Mouse (Mus musculus): ENCODE measurements around the gene Bach2. TPM values are rescaled to one million over a fixed set of nuclear protein-coding genes. Genes with fewer than 3 reads are reported as not detected.
A peak's percentile ranks its signal among the peaks of the same experiment; 100 is the strongest.

Bach2 gene
- polyA plus RNA-seq, 1 experiment from 2014 or later: 27.4 TPM

DNA sequence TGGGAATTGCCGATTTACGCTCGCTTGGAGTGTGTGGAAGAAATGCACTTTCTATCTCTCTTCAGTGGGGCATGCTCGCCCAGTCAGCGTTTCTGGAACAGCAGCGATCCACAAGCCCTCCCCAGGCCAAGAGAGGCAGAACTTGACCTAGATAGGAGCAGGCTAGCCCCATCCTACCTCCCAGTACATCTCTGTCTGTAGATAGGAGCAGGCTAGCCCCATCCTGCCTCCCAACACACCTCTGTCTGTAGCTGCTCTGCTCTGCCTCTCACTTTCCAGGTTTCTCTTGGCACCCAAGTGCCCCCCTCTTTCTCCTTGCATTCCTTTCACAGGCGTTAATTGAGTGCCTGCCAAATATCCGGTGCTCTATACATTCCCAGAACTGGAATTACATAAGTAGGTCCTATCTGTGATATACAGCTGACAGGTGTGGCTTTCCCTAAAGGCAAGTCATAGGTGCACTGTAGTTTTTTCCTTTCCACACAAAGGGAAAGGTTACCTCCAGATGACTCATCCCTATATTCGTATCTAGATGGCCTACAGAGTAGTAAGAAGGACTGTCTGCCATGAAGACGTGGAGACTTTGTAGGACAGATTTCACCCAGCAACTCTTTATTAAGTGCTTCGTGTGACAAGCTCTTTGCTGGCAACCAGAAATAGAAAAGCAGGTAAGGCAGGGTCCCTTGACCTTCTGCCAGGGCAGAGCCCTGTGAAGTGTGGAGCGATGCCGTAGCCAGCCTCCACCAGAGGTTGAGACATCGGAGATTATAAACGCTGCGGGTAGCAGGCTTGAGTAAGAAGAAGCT, 137.3 kb downstream of the Bach2 start:
- no peak overlapping the region for H3K4me3 ChIP-seq
- no peaks in the 10 kb centered on the region for H3K27me3 ChIP-seq
- H3K4me2 ChIP-seq: no peak overlapping the region
- H3K9me3 ChIP-seq: no peaks in the 10 kb centered on the region
- no peak overlapping the region for H3K27ac ChIP-seq (replicated peaks)
- no peak overlapping the region for H3K9ac ChIP-seq
- H3K36me3 ChIP-seq: no peaks in the 10 kb centered on the region
- 80% methylated on average over 16 of the region's 16 CpGs for WGBS
- ATAC-seq (ENCODE audit: low FRiP score, low read depth): no peak
- peaks cover 51% of the 10 kb centered on the region for H3K4me1 ChIP-seq (replicated peaks)

GRCm38 (mm10) chr4:32376527-32376948, 137.9 kb downstream of the Bach2 start:
- Histone ChIP-seq H3K27ac (replicated peaks) (no peak overlapping the region), H3K4me1 (replicated peaks) (peaks cover 52% of the 10 kb centered on the region), H3K9me3 (no peaks in the 10 kb centered on the region), H3K27me3 (no peaks in the 10 kb centered on the region), H3K4me3 (no peak overlapping the region), H3K36me3 (no peaks in the 10 kb centered on the region), H3K4me2 (no peak overlapping the region), H3K9ac (no peak overlapping the region)
- ATAC-seq (ENCODE audit: low FRiP score, low read depth): no peak
- 76% methylated on average over 6 of the region's 6 CpGs for WGBS

DNA sequence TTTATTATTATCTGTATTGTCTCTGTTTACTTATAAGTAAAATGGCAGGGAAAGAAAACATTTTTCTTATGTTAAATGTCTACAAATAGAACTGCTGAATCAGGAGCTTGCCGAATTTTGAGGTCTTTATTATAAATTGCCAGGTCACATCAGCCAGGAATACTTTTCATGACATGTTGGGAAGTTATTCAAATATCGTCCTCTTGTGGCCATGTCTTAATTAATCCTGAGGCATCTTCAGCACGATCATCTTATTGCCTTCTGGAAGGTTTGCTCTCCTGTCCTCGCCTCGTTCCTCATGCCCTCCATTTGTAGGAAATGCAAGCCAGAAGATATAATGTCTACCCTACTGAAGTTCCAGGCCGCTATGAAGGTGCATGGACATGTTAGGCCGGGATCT, 140.5 kb downstream of the Bach2 start:
- Histone ChIP-seq H3K27me3 (no peaks in the 10 kb centered on the region), H3K36me3 (no peaks in the 10 kb centered on the region), H3K4me1 (replicated peaks) (peaks cover 39% of the 10 kb centered on the region), H3K27ac (replicated peaks) (no peak overlapping the region), H3K4me3 (no peak overlapping the region), H3K9ac (no peak overlapping the region), H3K4me2 (no peak overlapping the region), H3K9me3 (no peaks in the 10 kb centered on the region)
- ATAC-seq (ENCODE audit: low FRiP score, low read depth): no peak
- 79% methylated on average over 7 of the region's 7 CpGs for WGBS

GRCm38 (mm10) chr4:32381666-32382381, 143.2 kb downstream of the Bach2 start:
- Histone ChIP-seq H3K4me1 (replicated peaks) (peaks cover 27% of the 10 kb centered on the region), H3K4me2 (no peak overlapping the region)
- 72% methylated on average over 16 of the region's 16 CpGs for WGBS

GRCm38 (mm10) chr4:32385121-32385520, 146.5 kb downstream of the Bach2 start:
- H3K4me3 ChIP-seq: no peak overlapping the region
- no peak overlapping the region for H3K9ac ChIP-seq
- no peak overlapping the region for H3K4me2 ChIP-seq
- ATAC-seq (ENCODE audit: low FRiP score, low read depth): no peak
- 86% methylated on average over 2 of the region's 2 CpGs for WGBS
- no peaks in the 10 kb centered on the region for H3K36me3 ChIP-seq
- H3K27ac ChIP-seq (replicated peaks): no peak overlapping the region
- H3K27me3 ChIP-seq: no peaks in the 10 kb centered on the region
- peaks cover 55% of the 10 kb centered on the region for H3K4me1 ChIP-seq (replicated peaks)
- H3K9me3 ChIP-seq: no peaks in the 10 kb centered on the region

More at GRCm38 (mm10) chr4:32381666-32382381, 143.2 kb downstream of the Bach2 start:
- ATAC-seq (ENCODE audit: low FRiP score, low read depth): 0 out of 2 replicates have a peak, but pooled peaks have one; percentile 6
- Histone ChIP-seq H3K9ac (no peak overlapping the region), H3K9me3 (no peaks in the 10 kb centered on the region), H3K36me3 (no peaks in the 10 kb centered on the region), H3K27me3 (no peaks in the 10 kb centered on the region), H3K4me3 (no peak overlapping the region), H3K27ac (replicated peaks) (peak overlapping the region; percentile 38)

DNA sequence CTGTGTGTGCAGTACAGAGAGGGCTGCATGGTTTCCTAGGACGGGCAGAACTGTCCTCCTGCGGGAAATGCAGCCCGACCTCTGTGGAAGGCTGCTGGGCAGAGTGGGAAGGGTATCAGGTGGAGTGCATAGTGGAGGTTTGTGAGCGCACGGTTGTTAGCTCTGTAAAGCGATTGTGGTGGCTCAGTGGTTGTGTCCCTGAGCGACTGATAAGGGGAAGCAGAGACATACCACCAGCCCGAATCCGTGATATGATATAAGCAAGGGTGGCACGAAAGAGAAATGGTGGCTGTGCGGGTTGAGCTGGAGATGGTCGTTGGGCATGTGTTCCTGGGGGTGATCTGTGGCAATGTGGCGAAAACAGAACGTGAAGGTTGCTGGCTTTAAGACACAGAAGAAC, 147.0 kb downstream of the Bach2 start:
- no peak overlapping the region for H3K4me2 ChIP-seq
- H3K9me3 ChIP-seq: no peaks in the 10 kb centered on the region
- 93% methylated on average over 14 of the region's 14 CpGs for WGBS
- H3K4me3 ChIP-seq: no peak overlapping the region
- no peak overlapping the region for H3K9ac ChIP-seq
- H3K27ac ChIP-seq (replicated peaks): no peak overlapping the region
- H3K4me1 ChIP-seq (replicated peaks): peaks cover 55% of the 10 kb centered on the region
- no peak for ATAC-seq (ENCODE audit: low FRiP score, low read depth)
- H3K36me3 ChIP-seq: no peaks in the 10 kb centered on the region
- no peaks in the 10 kb centered on the region for H3K27me3 ChIP-seq

- H3K27ac ChIP-seq (replicated peaks): no peak overlapping the region
- H3K36me3 ChIP-seq: no peaks in the 10 kb centered on the region
- no peaks in the 10 kb centered on the region for H3K27me3 ChIP-seq
- ATAC-seq (ENCODE audit: low FRiP score, low read depth): no peak
- H3K9ac ChIP-seq: no peak overlapping the region
- H3K4me1 ChIP-seq (replicated peaks): peaks cover 51% of the 10 kb centered on the region
- no peak overlapping the region for H3K4me3 ChIP-seq
- 76% methylated on average over 10 of the region's 10 CpGs for WGBS
- no peaks in the 10 kb centered on the region for H3K9me3 ChIP-seq
- H3K4me2 ChIP-seq: no peak overlapping the region
Observed at GRCm38 (mm10) chr4:32386346-32386745, 147.7 kb downstream of the Bach2 start.

GRCm38 (mm10) chr4:32386931-32387330, 148.3 kb downstream of the Bach2 start:
- no peak for ATAC-seq (ENCODE audit: low FRiP score, low read depth)
- H3K4me1 ChIP-seq (replicated peaks): peaks cover 47% of the 10 kb centered on the region
- no peaks in the 10 kb centered on the region for H3K9me3 ChIP-seq
- no peak overlapping the region for H3K4me3 ChIP-seq
- H3K4me2 ChIP-seq: no peak overlapping the region
- no peaks in the 10 kb centered on the region for H3K36me3 ChIP-seq
- no peak overlapping the region for H3K9ac ChIP-seq
- H3K27ac ChIP-seq (replicated peaks): no peak overlapping the region
- WGBS: 81% methylated on average over 8 of the region's 8 CpGs
- H3K27me3 ChIP-seq: no peaks in the 10 kb centered on the region

DNA sequence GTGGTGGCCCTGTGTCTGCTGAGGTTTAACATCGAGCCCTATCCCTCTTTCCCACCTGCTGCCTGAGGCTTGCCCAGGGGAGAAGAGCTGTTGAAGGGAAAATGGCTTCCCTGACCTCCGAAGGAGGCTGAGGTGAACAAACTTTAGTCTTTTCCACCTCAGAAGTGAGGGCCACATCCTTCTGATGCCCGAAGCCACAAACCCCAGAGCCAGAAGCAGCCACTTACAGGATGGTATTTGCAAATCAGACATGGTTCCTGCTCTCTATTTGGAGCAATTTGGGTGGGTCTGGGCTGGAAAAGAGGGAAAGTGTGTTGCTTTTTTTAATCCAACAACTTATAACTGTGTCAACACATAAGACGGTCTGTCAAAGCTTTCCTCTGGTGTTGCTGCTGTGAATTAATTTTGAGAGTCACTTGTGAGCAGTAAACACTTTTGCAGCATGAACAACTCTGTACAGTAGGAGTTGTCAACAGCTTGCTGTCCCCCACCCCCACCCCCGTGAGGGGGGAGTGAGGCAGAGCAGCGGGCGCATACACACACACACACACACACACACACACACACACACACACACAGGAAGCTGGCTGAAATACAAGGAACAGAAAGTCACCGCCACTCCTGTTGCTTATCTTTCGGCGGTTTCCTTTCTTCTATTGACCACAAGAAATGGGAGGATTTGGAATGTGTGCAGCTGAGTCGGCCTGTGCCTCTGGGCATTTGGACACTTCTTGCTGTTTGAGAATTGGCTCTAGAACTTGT, 149.1 kb downstream of the Bach2 start:
- H3K9me3 ChIP-seq: no peaks in the 10 kb centered on the region
- peaks cover 40% of the 10 kb centered on the region for H3K4me1 ChIP-seq (replicated peaks)
- no peak for ATAC-seq (ENCODE audit: low FRiP score, low read depth)
- WGBS: 60% methylated on average over 11 of the region's 11 CpGs
- H3K27ac ChIP-seq (replicated peaks): peak overlapping the region; percentile 29; the same call in 1 of the 2 replicates
- H3K36me3 ChIP-seq: no peaks in the 10 kb centered on the region
- no peaks in the 10 kb centered on the region for H3K27me3 ChIP-seq
- H3K4me2 ChIP-seq: no peak overlapping the region
- H3K9ac ChIP-seq: no peak overlapping the region
- H3K4me3 ChIP-seq: no peak overlapping the region

GRCm38 (mm10) chr4:32388564-32388963, 150.0 kb downstream of the Bach2 start:
- peaks cover 38% of the 10 kb centered on the region for H3K4me1 ChIP-seq (replicated peaks)
- no peaks in the 10 kb centered on the region for H3K27me3 ChIP-seq
- no peaks in the 10 kb centered on the region for H3K36me3 ChIP-seq
- 79% methylated on average over 9 of the region's 9 CpGs for whole genome bisulfite sequencing
- no peak for ATAC-seq (ENCODE audit: low FRiP score, low read depth)
- no peak overlapping the region for H3K27ac ChIP-seq (replicated peaks)
- no peak overlapping the region for H3K4me2 ChIP-seq
- H3K4me3 ChIP-seq: no peak overlapping the region
- no peaks in the 10 kb centered on the region for H3K9me3 ChIP-seq
- H3K9ac ChIP-seq: no peak overlapping the region

DNA sequence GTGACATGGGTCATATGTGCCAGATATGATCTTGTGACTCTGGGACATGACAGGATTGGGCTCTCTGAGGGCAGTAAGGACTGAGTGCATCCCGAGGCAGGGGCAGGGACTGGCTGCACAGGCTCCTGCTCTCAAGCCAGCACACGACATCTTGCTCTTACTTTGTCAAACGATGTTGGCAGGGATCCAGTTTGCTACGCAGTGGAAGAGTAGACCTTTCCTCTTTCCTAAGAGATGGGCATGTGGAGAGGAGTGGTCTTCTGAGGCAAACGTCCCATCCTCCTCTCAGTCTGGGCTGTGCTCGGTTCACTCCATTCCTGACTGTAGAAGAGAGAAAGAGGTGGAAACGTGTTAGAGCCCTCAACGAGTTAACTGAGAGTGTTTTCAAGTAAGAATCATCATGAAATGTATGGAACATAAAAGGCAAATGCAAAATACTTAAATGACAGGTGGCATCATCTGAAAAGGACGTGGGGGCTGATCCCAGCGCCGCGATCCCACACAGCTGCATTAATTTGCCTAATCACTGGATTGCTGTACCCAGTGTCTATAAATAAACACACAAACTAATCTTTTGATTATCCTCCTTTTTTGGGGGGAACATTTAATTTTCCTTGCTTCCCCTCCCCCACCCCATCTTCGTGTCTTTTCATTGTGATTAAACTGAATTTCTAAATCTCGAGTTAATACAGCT, 150.7 kb downstream of the Bach2 start:
- Histone ChIP-seq H3K4me2 (no peak overlapping the region), H3K9me3 (no peaks in the 10 kb centered on the region), H3K4me3 (no peak overlapping the region), H3K36me3 (no peaks in the 10 kb centered on the region), H3K4me1 (replicated peaks) (peaks cover 43% of the 10 kb centered on the region), H3K27me3 (no peaks in the 10 kb centered on the region), H3K9ac (no peak overlapping the region), H3K27ac (replicated peaks) (no peak overlapping the region)
- ATAC-seq (ENCODE audit: low FRiP score, low read depth): peak; percentile 28; the same call in 1 of the 2 replicates
- WGBS: 48% methylated on average over 14 of the region's 14 CpGs
